Mouse (Mus musculus) olfactory bulb, adult 2 months (tissue): ENCODE data around the gene Gm49711.

Source experiments
- CTCF ChIP-seq: fragments of 200-500 bp; IDR thresholded peaks from 2 replicates; pipeline ENCODE4 v1.5.1; 2012; ENCODE audit warnings: low read depth, mild to moderate bottlenecking, low read length, moderate library complexity; ENCODE audit not compliant: insufficient read depth
- POLR2A ChIP-seq: fragments of 200-500 bp; IDR thresholded peaks from 2 replicates; pipeline ENCODE4 v1.6.1; 2012; ENCODE audit warnings: mild to moderate bottlenecking, low read depth, low read length, moderate library complexity; ENCODE audit not compliant: insufficient read depth

GRCm38 (mm10) chr16:92141021-92141420 is 82.9 kb downstream of the Gm49711 start:
- TF ChIP-seq CTCF (no peak), POLR2A (no peak)
